Mouse (Mus musculus): ENCODE measurements around the gene Nr4a2.

GRCm38 (mm10) chr2:57138594-57138993, 14.8 kb upstream of the Nr4a2 start:
- TF ChIP-seq CTCF (IDR thresholded peaks at IDR 0.05) = no peak
- no peak for TF ChIP-seq EP300 (IDR thresholded peaks at IDR 0.05)
